Mouse (Mus musculus): ENCODE data around the gene Olfr1313.
"Not testable (repeated sequence)": the region's sequence is repeated elsewhere in the genome, so short reads cannot be mapped to it uniquely, and the experiment has no call there.

The Olfr1313 gene

DNA sequence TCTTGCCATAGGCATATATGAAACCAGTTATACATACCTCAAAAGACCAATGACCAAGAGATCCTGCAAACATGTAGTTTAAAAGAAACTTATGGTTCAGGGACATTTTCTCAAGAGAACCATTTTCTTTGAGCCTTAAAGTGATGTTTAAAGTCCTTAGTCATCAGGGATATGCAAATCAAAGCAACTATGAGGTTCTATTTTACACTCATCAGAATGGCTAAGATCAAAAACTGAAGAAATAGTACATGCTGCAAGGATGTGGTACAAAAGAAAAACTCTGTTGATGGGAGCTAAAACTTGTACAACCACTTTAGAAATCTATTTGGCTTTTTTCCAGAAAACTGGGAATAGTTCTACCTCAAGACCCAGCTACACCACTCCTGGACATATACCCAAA lies at the start of gene Olfr1313:
Gene Olfr1313, minus strand, starts transcription at position 101 of the 400 bp plus-strand sequence.
- DNase-seq (ENCODE audit: low spot score in 2 of 2) = no peak

DNA sequence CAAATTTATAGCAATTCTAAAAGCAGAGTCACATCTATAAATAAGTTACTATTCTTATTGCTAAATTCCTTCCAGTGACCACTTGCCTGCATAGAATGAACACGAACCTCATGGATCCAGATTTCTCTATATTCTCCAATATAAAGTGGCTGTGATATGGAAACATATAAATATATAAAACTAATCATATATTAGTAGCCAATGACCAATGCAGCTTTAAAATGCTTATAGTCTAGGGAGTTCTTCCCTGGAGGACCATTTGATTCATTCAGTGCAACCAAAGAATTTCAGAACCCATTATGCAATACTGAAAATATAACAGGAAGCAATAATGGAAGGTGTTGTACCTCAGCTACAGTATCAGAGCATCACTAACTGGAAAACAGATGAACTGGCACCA lies 37.7 kb upstream of the Olfr1313 start, which contains the start of gene Olfr1315-ps1:
Gene Olfr1315-ps1, minus strand, starts transcription at position 101 of the 400 bp plus-strand sequence.
- no peak for DNase-seq (ENCODE audit: low spot score in 2 of 2)

DNA sequence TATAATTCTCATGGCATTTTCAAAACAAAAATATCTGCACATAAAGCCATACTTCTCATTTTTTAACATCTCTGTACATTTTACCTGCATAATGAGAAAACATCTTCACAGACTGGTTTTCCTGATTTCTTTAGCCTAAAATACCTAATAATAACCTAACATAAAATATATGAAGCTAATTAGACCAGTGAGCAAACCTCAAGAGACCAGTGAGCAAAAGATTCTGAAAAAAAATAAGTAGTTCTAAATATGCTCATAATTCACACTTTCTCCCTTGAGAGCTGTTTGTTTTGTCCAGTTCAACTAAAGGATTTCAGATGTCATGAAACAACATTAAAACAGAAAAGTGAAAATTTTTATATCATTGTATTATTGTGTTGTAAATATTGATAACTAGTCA lies 19.0 kb upstream of the Olfr1313 start, which contains the start of gene Olfr1314:
Gene Olfr1314, minus strand, starts transcription at position 101 of the 400 bp plus-strand sequence.
- DNase-seq (ENCODE audit: low spot score in 2 of 2) = no peak

DNA sequence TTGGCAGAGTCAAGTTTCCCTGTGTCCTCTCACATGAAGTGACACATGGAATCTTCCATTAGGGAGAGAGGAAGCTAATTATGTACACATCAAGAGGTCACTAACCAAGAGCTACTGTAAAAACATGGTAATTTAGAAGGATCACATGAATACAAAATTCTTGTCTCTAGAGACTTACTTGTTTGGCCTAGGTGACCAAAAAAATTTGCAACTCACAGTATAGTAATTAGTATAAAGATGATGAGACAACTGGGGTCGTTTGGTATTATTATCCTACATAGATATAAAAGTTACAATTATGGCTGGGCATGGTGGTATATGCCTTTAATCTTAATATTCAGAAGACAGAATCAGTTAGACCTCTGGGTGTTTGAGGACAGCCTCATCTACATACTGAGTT lies 27.5 kb downstream of the Olfr1313 start, which contains the start of gene Olfr1312:
Gene Olfr1312, minus strand, starts transcription at position 101 of the 400 bp plus-strand sequence.
- DNase-seq (ENCODE audit: low spot score in 2 of 2) = no peak

DNA sequence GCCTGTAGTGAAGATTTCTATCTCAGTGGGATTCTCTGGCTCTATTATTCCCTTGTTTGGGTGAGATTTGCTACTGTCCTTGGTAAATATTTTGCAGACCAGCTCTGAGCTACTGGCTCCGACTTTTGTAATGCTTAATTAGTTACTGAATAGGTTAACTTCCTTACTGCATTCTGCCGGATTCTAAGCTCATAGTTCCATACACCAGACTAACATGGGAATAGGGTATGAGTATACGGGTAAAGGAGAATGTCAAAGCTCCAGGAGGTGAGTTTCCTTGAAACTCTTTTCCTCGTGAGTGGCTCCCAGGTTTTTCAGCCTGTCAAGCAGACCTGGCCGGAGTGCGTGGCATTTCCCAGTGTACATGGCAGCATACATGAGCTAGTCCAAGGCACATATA lies 50.7 kb downstream of the Olfr1313 start:
- not testable (repeated sequence) for DNase-seq (ENCODE audit: low spot score in 2 of 2)

DNA sequence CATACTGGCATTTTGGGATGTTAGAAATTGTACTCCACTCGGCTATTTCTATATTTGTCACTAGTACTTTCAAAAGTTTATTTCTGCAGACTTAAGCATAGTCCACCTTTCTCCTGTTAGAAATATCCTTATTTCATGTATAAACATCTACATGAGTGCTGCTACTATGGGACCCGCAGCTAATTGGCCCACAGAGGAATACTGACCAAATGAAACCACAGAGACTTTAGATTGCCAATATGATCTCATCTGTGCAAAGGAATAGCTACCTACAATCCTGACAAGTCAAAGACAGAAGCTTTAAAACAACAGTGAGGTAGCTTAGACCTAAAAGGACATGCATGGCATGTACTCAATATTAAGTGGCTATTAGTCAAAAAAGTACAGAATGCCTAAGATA lies 53.3 kb downstream of the Olfr1313 start, which contains the start of gene Olfr1311:
Gene Olfr1311, minus strand, starts transcription at position 101 of the 400 bp plus-strand sequence.
- DNase-seq (ENCODE audit: low spot score in 2 of 2) = no peak
